Mouse (Mus musculus): ENCODE measurements around the gene Tmem169. TPM values are rescaled to one million over a fixed set of nuclear protein-coding genes. Genes with fewer than 3 reads are reported as not detected.
"Not testable (repeated sequence)": the region's sequence is repeated elsewhere in the genome, so short reads cannot be mapped to it uniquely, and the experiment has no call there.

The Tmem169 gene
- polyA plus RNA-seq, 1 experiment from 2014 or later: 0.10 TPM

GRCm38 (mm10) chr1:72242581-72243143, 41.5 kb upstream of the Tmem169 start:
- 80% methylated on average over 5 of the region's 5 CpGs for WGBS
- H3K27ac ChIP-seq (ENCODE audit: low read length): no peak overlapping the region
- H3K4me2 ChIP-seq (replicated peaks; ENCODE audit: low read depth, low read length): no peak overlapping the region
- H3K27me3 ChIP-seq (replicated peaks; ENCODE audit: insufficient read depth, low read length): no peaks in the 10 kb centered on the region
- no peak for TF ChIP-seq EP300 (IDR thresholded peaks at IDR 0.05)
- no peak for TF ChIP-seq CTCF (IDR thresholded peaks at IDR 0.05)
- ATAC-seq (no peak), DNase-seq (ENCODE audit: low spot score) (no peak)
- no peak overlapping the region for H3K9ac ChIP-seq (replicated peaks; ENCODE audit: low read depth)
- H3K4me3 ChIP-seq (ENCODE audit: low read depth, low read length): no peak overlapping the region
- H3K9me3 ChIP-seq (ENCODE audit: low read length): no peaks in the 10 kb centered on the region
- H3K4me1 ChIP-seq (ENCODE audit: insufficient read depth, low read depth, low read length): no peaks in the 10 kb centered on the region
- H3K36me3 ChIP-seq (ENCODE audit: insufficient read depth, low read length): no peaks in the 10 kb centered on the region

- WGBS: under 1% methylated on average over 44 of the region's 47 CpGs
Measured at GRCm38 (mm10) chr1:72243656-72244316, 40.4 kb upstream of the Tmem169 start.

GRCm38 (mm10) chr1:72244317-72245036, 39.7 kb upstream of the Tmem169 start:
- ATAC-seq (peak; percentile 66; the same call in 1 of the 2 replicates), DNase-seq (ENCODE audit: low spot score) (peak; percentile 74)
- Histone ChIP-seq H3K27ac (ENCODE audit: low read length) (peak overlapping the region; percentile 98), H3K9me3 (ENCODE audit: low read length) (no peaks in the 10 kb centered on the region), H3K9ac (replicated peaks; ENCODE audit: low read depth) (peak overlapping the region; percentile 98), H3K36me3 (ENCODE audit: insufficient read depth, low read length) (no peaks in the 10 kb centered on the region), H3K4me2 (replicated peaks; ENCODE audit: low read depth, low read length) (peak overlapping the region; percentile 64), H3K4me3 (ENCODE audit: low read depth, low read length) (peak overlapping the region; percentile 49), H3K27me3 (replicated peaks; ENCODE audit: insufficient read depth, low read length) (no peaks in the 10 kb centered on the region), H3K4me1 (ENCODE audit: insufficient read depth, low read depth, low read length) (no peaks in the 10 kb centered on the region)
- WGBS: 2% methylated on average over 12 of the region's 12 CpGs
- no peak for TF ChIP-seq CTCF (IDR thresholded peaks at IDR 0.05)
- TF ChIP-seq EP300 (IDR thresholded peaks at IDR 0.05): no peak

More at GRCm38 (mm10) chr1:72243656-72244316, 40.4 kb upstream of the Tmem169 start:
- Histone ChIP-seq H3K4me2 (replicated peaks; ENCODE audit: low read depth, low read length) (peak overlapping the region; percentile 64), H3K9me3 (ENCODE audit: low read length) (no peaks in the 10 kb centered on the region), H3K4me1 (ENCODE audit: insufficient read depth, low read depth, low read length) (no peaks in the 10 kb centered on the region), H3K4me3 (ENCODE audit: low read depth, low read length) (peak overlapping the region; percentile 49), H3K27me3 (replicated peaks; ENCODE audit: insufficient read depth, low read length) (no peaks in the 10 kb centered on the region), H3K36me3 (ENCODE audit: insufficient read depth, low read length) (no peaks in the 10 kb centered on the region), H3K27ac (ENCODE audit: low read length) (peak overlapping the region; percentile 98), H3K9ac (replicated peaks; ENCODE audit: low read depth) (peak overlapping the region; percentile 98)
- peak; percentile 97 for DNase-seq (ENCODE audit: low spot score)
- TF ChIP-seq EP300 (IDR thresholded peaks at IDR 0.05): 0 out of 2 replicates have a peak, but pooled peaks have one; percentile 20
- TF ChIP-seq CTCF (IDR thresholded peaks at IDR 0.05): peak; percentile 20; the same call in 1 of the 2 replicates
- peak; percentile 98 for ATAC-seq

- not testable (repeated sequence) for DNase-seq (ENCODE audit: low spot score)
- WGBS: 48% methylated on average over 9 of the region's 9 CpGs
Measured at GRCm38 (mm10) chr1:72248226-72248737, 35.9 kb upstream of the Tmem169 start.

GRCm38 (mm10) chr1:72251806-72252205, 32.4 kb upstream of the Tmem169 start:
- no peak for ATAC-seq
- WGBS: 87% methylated on average over 1 of the region's 1 CpGs
- no peaks in the 10 kb centered on the region for H3K36me3 ChIP-seq (ENCODE audit: insufficient read depth, low read length)
- H3K4me2 ChIP-seq (replicated peaks; ENCODE audit: low read depth, low read length): no peak overlapping the region
- no peaks in the 10 kb centered on the region for H3K9me3 ChIP-seq (ENCODE audit: low read length)
- peaks cover 2% of the 10 kb centered on the region; the same call in 1 of the 2 replicates for H3K4me1 ChIP-seq (ENCODE audit: insufficient read depth, low read depth, low read length)
- no peak overlapping the region for H3K4me3 ChIP-seq (ENCODE audit: low read depth, low read length)
- H3K27me3 ChIP-seq (replicated peaks; ENCODE audit: insufficient read depth, low read length): no peaks in the 10 kb centered on the region
- no peak overlapping the region for H3K27ac ChIP-seq (ENCODE audit: low read length)
- H3K9ac ChIP-seq (replicated peaks; ENCODE audit: low read depth): no peak overlapping the region
- TF ChIP-seq CTCF (IDR thresholded peaks at IDR 0.05): no peak
- no peak for TF ChIP-seq EP300 (IDR thresholded peaks at IDR 0.05)
- no peak for DNase-seq (ENCODE audit: low spot score)

More at GRCm38 (mm10) chr1:72248226-72248737, 35.9 kb upstream of the Tmem169 start:
- not testable (repeated sequence) for H3K27me3 ChIP-seq (replicated peaks; ENCODE audit: insufficient read depth, low read length); H3K4me1 ChIP-seq (ENCODE audit: insufficient read depth, low read depth, low read length); ATAC-seq; H3K9ac ChIP-seq (replicated peaks; ENCODE audit: low read depth); H3K36me3 ChIP-seq (ENCODE audit: insufficient read depth, low read length); H3K9me3 ChIP-seq (ENCODE audit: low read length); H3K27ac ChIP-seq (ENCODE audit: low read length); H3K4me2 ChIP-seq (replicated peaks; ENCODE audit: low read depth, low read length); H3K4me3 ChIP-seq (ENCODE audit: low read depth, low read length)
